Mouse (Mus musculus): ENCODE measurements around the gene Abhd17a. TPM values are rescaled to one million over a fixed set of nuclear protein-coding genes. Genes with fewer than 3 reads are reported as not detected.
A peak's percentile ranks its signal among the peaks of the same experiment; 100 is the strongest.

The Abhd17a gene
- polyA plus RNA-seq, 1 experiment from 2014 or later, result 126 TPM

- peaks cover 30% of the 10 kb centered on the region for H3K36me3 ChIP-seq (ENCODE audit: control insufficient read depth, insufficient read depth, low read length)
- H3K4me1 ChIP-seq (ENCODE audit: control insufficient read depth, insufficient read depth, low read length), result peaks cover 14% of the 10 kb centered on the region
- no peak for DNase-seq (ENCODE audit: low spot score)
- no peaks in the 10 kb centered on the region for H3K9me3 ChIP-seq (replicated peaks; ENCODE audit: control insufficient read depth, low read length)
- no peaks in the 10 kb centered on the region for H3K27me3 ChIP-seq (replicated peaks; ENCODE audit: control insufficient read depth, insufficient read depth, low read length)
- H3K27ac ChIP-seq (ENCODE audit: low read depth, low read length), result no peak overlapping the region
- peak overlapping the region; percentile 59; the same call in 1 of the 2 replicates for H3K4me3 ChIP-seq (ENCODE audit: low read depth, low read length)
- no peak for ATAC-seq
- peak overlapping the region; percentile 69 for H3K9ac ChIP-seq (ENCODE audit: low read length)
- 94% methylated on average over 7 of the region's 7 CpGs for WGBS
- H3K4me2 ChIP-seq (ENCODE audit: low read length), result peak overlapping the region; percentile 89
Measured at GRCm38 (mm10) chr10:80604001-80604509, 13.9 kb upstream of the Abhd17a start.

DNA sequence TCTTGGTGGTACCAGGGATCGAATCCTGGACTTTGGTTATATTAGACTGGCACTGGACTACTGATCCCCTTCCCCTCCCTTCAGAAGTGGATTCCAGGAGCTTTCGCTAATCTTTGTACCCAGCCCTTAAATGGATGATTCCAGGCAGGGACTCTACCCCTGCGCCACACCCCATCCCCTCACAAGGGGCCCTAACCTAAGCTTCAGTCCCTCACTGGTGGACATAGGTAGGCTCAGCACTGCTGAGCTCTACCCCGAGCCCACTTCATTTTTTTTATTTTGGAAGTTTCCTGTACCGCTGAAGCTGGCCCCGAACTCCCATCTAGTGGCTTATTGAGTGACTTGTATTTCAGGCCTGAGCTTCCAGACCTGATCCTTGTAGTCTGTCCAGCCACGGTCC, 13.2 kb upstream of the Abhd17a start:
- Histone ChIP-seq H3K4me3 (ENCODE audit: low read depth, low read length) (peak overlapping the region; percentile 59), H3K9me3 (replicated peaks; ENCODE audit: control insufficient read depth, low read length) (no peaks in the 10 kb centered on the region), H3K9ac (ENCODE audit: low read length) (peak overlapping the region; percentile 69), H3K36me3 (ENCODE audit: control insufficient read depth, insufficient read depth, low read length) (peaks cover 23% of the 10 kb centered on the region), H3K27ac (ENCODE audit: low read depth, low read length) (peak overlapping the region; percentile 73), H3K4me1 (ENCODE audit: control insufficient read depth, insufficient read depth, low read length) (peaks cover 14% of the 10 kb centered on the region), H3K27me3 (replicated peaks; ENCODE audit: control insufficient read depth, insufficient read depth, low read length) (no peaks in the 10 kb centered on the region), H3K4me2 (ENCODE audit: low read length) (peak overlapping the region; percentile 89)
- no peak for DNase-seq (ENCODE audit: low spot score)
- 38% methylated on average over 7 of the region's 7 CpGs for WGBS
- no peak for ATAC-seq

- peaks cover 17% of the 10 kb centered on the region for H3K36me3 ChIP-seq (ENCODE audit: control insufficient read depth, insufficient read depth, low read length)
- H3K27me3 ChIP-seq (replicated peaks; ENCODE audit: control insufficient read depth, insufficient read depth, low read length), result no peaks in the 10 kb centered on the region
- H3K4me3 ChIP-seq (ENCODE audit: low read depth, low read length), result peak within 1 kb of the TSS; percentile 59
- H3K4me1 ChIP-seq (ENCODE audit: control insufficient read depth, insufficient read depth, low read length), result peaks cover 14% of the 10 kb centered on the region
- H3K9ac ChIP-seq (ENCODE audit: low read length), result peak within 1 kb of the TSS; percentile 69
- H3K4me2 ChIP-seq (ENCODE audit: low read length), result peak within 1 kb of the TSS; percentile 89
- ATAC-seq, result peak; percentile 98
- no peaks in the 10 kb centered on the region for H3K9me3 ChIP-seq (replicated peaks; ENCODE audit: control insufficient read depth, low read length)
- under 1% methylated on average over 54 of the region's 54 CpGs for WGBS
- peak; percentile 98 for DNase-seq (ENCODE audit: low spot score)
- H3K27ac ChIP-seq (ENCODE audit: low read depth, low read length), result peak within 1 kb of the TSS; percentile 73
Measured at GRCm38 (mm10) chr10:80602698-80603325, 12.7 kb upstream of the Abhd17a start, which contains the start of the genes Scamp4 and Adat3. TSS of gene Scamp4 (plus strand) at chr10:80602872. TSS of gene Adat3 (plus strand) at chr10:80602880.

- H3K36me3 ChIP-seq (ENCODE audit: control insufficient read depth, insufficient read depth, low read length), result no peaks in the 10 kb centered on the region
- DNase-seq (ENCODE audit: low spot score) (no peak), ATAC-seq (no peak)
- no peaks in the 10 kb centered on the region for H3K27me3 ChIP-seq (replicated peaks; ENCODE audit: control insufficient read depth, insufficient read depth, low read length)
- H3K4me2 ChIP-seq (ENCODE audit: low read length), result no peak overlapping the region
- 47% methylated on average over 4 of the region's 4 CpGs for WGBS
- H3K9ac ChIP-seq (ENCODE audit: low read length), result no peak overlapping the region
- no peaks in the 10 kb centered on the region for H3K9me3 ChIP-seq (replicated peaks; ENCODE audit: control insufficient read depth, low read length)
- H3K4me3 ChIP-seq (ENCODE audit: low read depth, low read length), result no peak overlapping the region
- H3K27ac ChIP-seq (ENCODE audit: low read depth, low read length), result no peak overlapping the region
- H3K4me1 ChIP-seq (ENCODE audit: control insufficient read depth, insufficient read depth, low read length), result no peaks in the 10 kb centered on the region
Measured at GRCm38 (mm10) chr10:80596318-80596717, 6.2 kb upstream of the Abhd17a start.

- DNase-seq (ENCODE audit: low spot score), result no peak
- WGBS, result 21% methylated on average over 12 of the region's 12 CpGs
- H3K36me3 ChIP-seq (ENCODE audit: control insufficient read depth, insufficient read depth, low read length), result peaks cover 7% of the 10 kb centered on the region; the same call in 1 of the 2 replicates
Measured at GRCm38 (mm10) chr10:80589127-80589878, 838 bp downstream of the Abhd17a start.

DNA sequence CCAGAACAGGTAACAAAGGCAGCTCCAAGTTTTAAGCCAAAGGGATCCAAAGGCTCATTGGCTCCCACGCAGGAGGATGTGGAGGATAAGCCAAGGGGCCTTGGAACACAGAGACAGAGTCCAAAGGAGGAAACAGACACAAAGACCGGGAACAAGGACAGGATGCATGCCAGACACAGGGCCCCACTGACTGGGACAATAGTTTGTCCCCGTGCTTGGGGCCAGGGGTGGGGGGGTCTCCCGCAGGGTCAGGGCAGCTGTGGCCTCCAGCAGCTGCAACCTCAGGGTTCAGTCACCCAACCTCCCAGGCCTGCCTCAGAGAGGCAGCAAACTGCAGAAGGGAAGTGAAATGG, 2.9 kb downstream of the Abhd17a start:
- Histone ChIP-seq H3K4me3 (ENCODE audit: low read depth, low read length) (no peak overlapping the region), H3K9ac (ENCODE audit: low read length) (peak overlapping the region; percentile 1; the same call in 1 of the 2 replicates), H3K27ac (ENCODE audit: low read depth, low read length) (no peak overlapping the region), H3K36me3 (ENCODE audit: control insufficient read depth, insufficient read depth, low read length) (peaks cover 18% of the 10 kb centered on the region), H3K9me3 (replicated peaks; ENCODE audit: control insufficient read depth, low read length) (no peaks in the 10 kb centered on the region), H3K4me1 (ENCODE audit: control insufficient read depth, insufficient read depth, low read length) (peaks cover 9% of the 10 kb centered on the region), H3K4me2 (ENCODE audit: low read length) (no peak overlapping the region), H3K27me3 (replicated peaks; ENCODE audit: control insufficient read depth, insufficient read depth, low read length) (no peaks in the 10 kb centered on the region)
- no peak for DNase-seq (ENCODE audit: low spot score)
- ATAC-seq, result no peak
- 47% methylated on average over 4 of the region's 4 CpGs for WGBS

More at GRCm38 (mm10) chr10:80589127-80589878, 838 bp downstream of the Abhd17a start:
- ATAC-seq, result no peak
- H3K27me3 ChIP-seq (replicated peaks; ENCODE audit: control insufficient read depth, insufficient read depth, low read length), result no peaks in the 10 kb centered on the region
- peak overlapping the region; percentile 89 for H3K4me3 ChIP-seq (ENCODE audit: low read depth, low read length)
- H3K4me1 ChIP-seq (ENCODE audit: control insufficient read depth, insufficient read depth, low read length), result peaks cover 9% of the 10 kb centered on the region
- peak overlapping the region; percentile 58; the same call in 1 of the 2 replicates for H3K27ac ChIP-seq (ENCODE audit: low read depth, low read length)
- H3K9ac ChIP-seq (ENCODE audit: low read length), result peak overlapping the region; percentile 90
- H3K9me3 ChIP-seq (replicated peaks; ENCODE audit: control insufficient read depth, low read length), result no peaks in the 10 kb centered on the region
- H3K4me2 ChIP-seq (ENCODE audit: low read length), result peak overlapping the region; percentile 99

DNA sequence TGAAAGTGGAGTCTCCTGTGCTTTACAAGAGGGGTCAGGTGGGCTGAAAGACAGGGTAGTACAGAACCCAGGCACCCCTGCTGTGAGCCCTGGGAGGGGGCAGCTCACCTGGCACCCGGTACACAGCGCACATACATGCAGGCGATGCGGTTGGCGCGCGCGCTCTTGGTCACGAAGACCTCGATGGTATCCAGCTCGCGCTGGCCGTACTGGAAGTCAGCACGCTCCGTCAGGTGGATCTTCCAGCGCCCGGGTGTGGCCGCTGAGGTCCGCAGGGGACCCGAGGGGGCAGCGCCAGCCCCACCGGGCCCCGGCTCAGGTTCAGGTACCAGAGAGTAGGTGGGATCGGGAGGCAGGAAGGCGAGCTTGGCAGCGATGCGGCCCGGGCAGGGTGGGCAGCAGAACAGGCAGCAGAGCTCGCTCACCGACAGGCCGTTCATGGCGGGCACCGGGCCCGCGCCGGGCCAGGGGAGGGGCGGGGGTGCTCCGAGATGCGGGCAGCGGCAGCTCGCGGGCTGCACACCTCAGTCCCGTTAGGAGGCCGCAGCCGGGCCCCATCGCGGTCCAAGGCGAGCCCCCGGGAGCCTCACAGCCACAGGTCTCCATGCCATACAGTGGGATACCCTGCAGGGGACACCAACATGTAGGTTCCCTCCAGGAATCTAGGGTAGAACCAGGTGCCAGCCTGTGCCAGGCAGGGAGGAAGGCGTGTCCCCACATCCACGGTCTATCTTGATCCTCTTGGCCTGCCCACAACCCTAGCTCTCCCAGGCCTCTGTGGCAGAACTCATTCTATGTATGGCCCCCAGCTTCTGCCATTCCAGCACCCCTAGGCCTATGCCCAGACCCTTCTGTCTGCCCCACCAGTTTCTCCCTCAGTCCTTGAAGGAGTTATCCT, 3.5 kb downstream of the Abhd17a start:
- H3K4me3 ChIP-seq (ENCODE audit: low read depth, low read length), result no peak overlapping the region
- WGBS, result 95% methylated on average over 50 of the region's 51 CpGs
- no peak for DNase-seq (ENCODE audit: low spot score)
- H3K4me1 ChIP-seq (ENCODE audit: control insufficient read depth, insufficient read depth, low read length), result peaks cover 9% of the 10 kb centered on the region
- H3K27ac ChIP-seq (ENCODE audit: low read depth, low read length), result no peak overlapping the region
- no peak for ATAC-seq
- H3K36me3 ChIP-seq (ENCODE audit: control insufficient read depth, insufficient read depth, low read length), result peaks cover 18% of the 10 kb centered on the region
- H3K9ac ChIP-seq (ENCODE audit: low read length), result peak overlapping the region; percentile 1; the same call in 1 of the 2 replicates
- no peak overlapping the region for H3K4me2 ChIP-seq (ENCODE audit: low read length)
- no peaks in the 10 kb centered on the region for H3K27me3 ChIP-seq (replicated peaks; ENCODE audit: control insufficient read depth, insufficient read depth, low read length)
- H3K9me3 ChIP-seq (replicated peaks; ENCODE audit: control insufficient read depth, low read length), result no peaks in the 10 kb centered on the region

GRCm38 (mm10) chr10:80585581-80585980, 4.6 kb downstream of the Abhd17a start:
- Histone ChIP-seq H3K27me3 (replicated peaks; ENCODE audit: control insufficient read depth, insufficient read depth, low read length) (no peaks in the 10 kb centered on the region), H3K4me2 (ENCODE audit: low read length) (no peak overlapping the region), H3K27ac (ENCODE audit: low read depth, low read length) (no peak overlapping the region), H3K36me3 (ENCODE audit: control insufficient read depth, insufficient read depth, low read length) (peaks cover 18% of the 10 kb centered on the region), H3K9ac (ENCODE audit: low read length) (no peak overlapping the region), H3K4me3 (ENCODE audit: low read depth, low read length) (no peak overlapping the region), H3K9me3 (replicated peaks; ENCODE audit: control insufficient read depth, low read length) (no peaks in the 10 kb centered on the region), H3K4me1 (ENCODE audit: control insufficient read depth, insufficient read depth, low read length) (peaks cover 9% of the 10 kb centered on the region)
- 94% methylated on average over 8 of the region's 8 CpGs for WGBS
- DNase-seq (ENCODE audit: low spot score) (no peak), ATAC-seq (no peak)

All from forebrain, embryonic 14.5 days (tissue).